In the genomic region with DNA sequence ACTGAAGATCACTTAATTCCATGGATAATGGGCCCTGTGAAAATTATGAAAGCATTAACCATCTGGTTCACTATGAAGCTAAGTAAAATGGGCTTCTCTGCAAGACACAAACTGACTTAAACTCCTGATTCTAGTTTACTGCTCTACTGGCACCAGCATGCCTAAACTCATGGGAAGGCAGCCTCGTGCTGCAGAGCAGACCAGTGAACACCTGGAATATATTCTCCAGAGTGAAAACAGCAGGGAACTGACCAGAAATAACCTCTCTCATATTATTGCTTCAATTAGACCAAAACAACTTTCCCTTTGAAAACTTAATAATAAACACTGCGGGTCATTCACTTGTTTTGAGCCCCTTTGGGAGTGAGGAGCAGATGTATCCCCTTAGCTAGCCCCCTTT, we compare ENCODE assay signal across 21 mouse cellular contexts.
DNase-seq lines count a peak whose midpoint lies in the region; ATAC-seq and TF ChIP-seq lines count a peak whose summit lies in the region.
"Had no signal": no experiment of that assay in that cellular context is flagged by ENCODE, and none has a peak within 500 bp of the region (broad histone marks: within the 10 kb centered on the region; RNA-seq: fewer than 3 reads in every experiment).

No protein-coding gene starts in this region.

- DNase-seq in brain, embryonic 14.5 days (ENCODE audit: low read depth): peak; percentile 3
- peak; percentile 49 for DNase-seq in embryonic facial prominence, embryonic 10.5 days (ENCODE audit: low spot score)
- peak; percentile 33 for DNase-seq in hindlimb bud, embryonic 11.5 days (ENCODE audit: extremely low spot score, low read depth, low spot score)
- DNase-seq in layer of hippocampus, adult 18-20 months (ENCODE audit: low spot score in 2 of 2): no peak
- no peak for DNase-seq in ovary, postnatal 10 days (ENCODE audit: low spot score)
- DNase-seq: adrenal gland, adult 8-10 months; adrenal gland, postnatal 36 days; cerebellum, adult 11 months; cerebellum, adult 8-10 months; cerebellum, postnatal 14 days; forebrain, postnatal 0 days; gastrocnemius, adult 2 months; gastrocnemius, postnatal 25 days; heart, adult 11 months; heart, postnatal 36 days had no signal

- no peak for TF ChIP-seq POLR2A in brain, embryonic 14.5 days (IDR thresholded peaks at IDR 0.05; ENCODE audit: borderline replicate concordance, extremely low read depth, insufficient read depth, insufficient read length, poor library complexity, severe bottlenecking)

- no peak overlapping the region for H3K4me3 ChIP-seq in embryonic facial prominence, embryonic 10.5 days
- no peak overlapping the region for H3K4me3 ChIP-seq in neural tube, embryonic 15.5 days (replicated peaks)
- H3K4me3 ChIP-seq: embryonic facial prominence, embryonic 13.5 days; forebrain, embryonic 13.5 days; gastrocnemius, adult 2 months; heart, embryonic 13.5 days; hindbrain, embryonic 15.5 days had no signal

- 29% methylated on average over 2 of the region's 2 CpGs for WGBS in embryonic facial prominence, embryonic 10.5 days
- 31% methylated on average over 2 of the region's 2 CpGs for WGBS in neural tube, embryonic 15.5 days

- no peak overlapping the region for H3K9ac ChIP-seq in neural tube, embryonic 15.5 days (replicated peaks)
- H3K9ac ChIP-seq: embryonic facial prominence, embryonic 13.5 days; forebrain, embryonic 13.5 days; forebrain, postnatal 0 days; heart, embryonic 13.5 days; hindbrain, embryonic 15.5 days had no signal

- no peaks in the 10 kb centered on the region for H3K9me3 ChIP-seq in embryonic facial prominence, embryonic 10.5 days
- no peaks in the 10 kb centered on the region for H3K9me3 ChIP-seq in neural tube, embryonic 15.5 days (replicated peaks)
- H3K9me3 ChIP-seq: embryonic facial prominence, embryonic 13.5 days; forebrain, embryonic 13.5 days; heart, embryonic 13.5 days; hindbrain, embryonic 15.5 days had no signal

- no peaks in the 10 kb centered on the region for H3K36me3 ChIP-seq in embryonic facial prominence, embryonic 10.5 days (replicated peaks)
- no peaks in the 10 kb centered on the region for H3K36me3 ChIP-seq in neural tube, embryonic 15.5 days
- H3K36me3 ChIP-seq: embryonic facial prominence, embryonic 13.5 days; heart, embryonic 13.5 days; hindbrain, embryonic 15.5 days had no signal

- H3K4me2 ChIP-seq in neural tube, embryonic 15.5 days: no peak overlapping the region
- H3K4me2 ChIP-seq: embryonic facial prominence, embryonic 13.5 days; forebrain, embryonic 13.5 days; heart, embryonic 13.5 days; hindbrain, embryonic 15.5 days had no signal

- 0 out of 2 replicates have a peak, but pooled peaks have one; percentile 31 for ATAC-seq in neural tube, embryonic 15.5 days (ENCODE audit: low FRiP score)
- ATAC-seq: forebrain, embryonic 13.5 days; forebrain, postnatal 0 days; inflammation-experienced regulatory T-cells, adult 6 months had no signal

- TF ChIP-seq CTCF in brain, embryonic 14.5 days (IDR thresholded peaks at IDR 0.05; ENCODE audit: borderline replicate concordance, extremely low read depth, insufficient read depth, insufficient read length): no peak

- peaks cover 12% of the 10 kb centered on the region for H3K4me1 ChIP-seq in embryonic facial prominence, embryonic 10.5 days
- H3K4me1 ChIP-seq in neural tube, embryonic 15.5 days: 0 out of 2 replicates have a peak, but pooled peaks cover 3% of the 10 kb centered on the region
- H3K4me1 ChIP-seq: heart, embryonic 13.5 days; hindbrain, embryonic 15.5 days had no signal

- no peaks in the 10 kb centered on the region for H3K27me3 ChIP-seq in embryonic facial prominence, embryonic 10.5 days (replicated peaks; ENCODE audit: low read depth, poor library complexity, severe bottlenecking)
- no peaks in the 10 kb centered on the region for H3K27me3 ChIP-seq in neural tube, embryonic 15.5 days (replicated peaks)
- H3K27me3 ChIP-seq: embryonic facial prominence, embryonic 13.5 days; forebrain, embryonic 13.5 days; heart, embryonic 13.5 days; hindbrain, embryonic 15.5 days had no signal

- H3K27ac ChIP-seq in embryonic facial prominence, embryonic 10.5 days (replicated peaks): no peak overlapping the region
- no peak overlapping the region for H3K27ac ChIP-seq in neural tube, embryonic 15.5 days (replicated peaks)
- H3K27ac ChIP-seq: embryonic facial prominence, embryonic 13.5 days; forebrain, embryonic 13.5 days; gastrocnemius, adult 2 months; heart, embryonic 13.5 days; hindbrain, embryonic 15.5 days had no signal

Comparison
In these comparisons a context has a peak if more than half of its experiments do, and no peak if none do; other contexts are left out.
1. DNase-seq: peak in brain, embryonic 14.5 days (single experiment), embryonic facial prominence, embryonic 10.5 days (single experiment) and hindlimb bud, embryonic 11.5 days (single experiment); none in layer of hippocampus, adult 18-20 months (0 of 2) and ovary, postnatal 10 days (single experiment).